Mouse (Mus musculus) cerebellum, adult 2 months (tissue): ENCODE results near the gene Bsdc1.

Experiments used
- CTCF ChIP-seq: fragments of 200-500 bp; IDR thresholded peaks from 2 replicates; pipeline ENCODE4 v1.5.1; 2011; ENCODE audit warnings: low read depth, mild to moderate bottlenecking, control low read depth, low read length, moderate library complexity, borderline replicate concordance; ENCODE audit not compliant: insufficient read depth
- POLR2A ChIP-seq: fragments of 200-500 bp; IDR thresholded peaks from 2 replicates; pipeline ENCODE4 v1.6.1; 2011; ENCODE audit warnings: low read length, control low read depth, borderline replicate concordance; ENCODE audit not compliant: insufficient read depth

- TF ChIP-seq POLR2A: no peak
- TF ChIP-seq CTCF: no peak
Observed at GRCm38 (mm10) chr4:129511413-129512096, 50.2 kb downstream of the Bsdc1 start.
